Mouse (Mus musculus) left cerebral cortex, adult 8-10 months (tissue): ENCODE results near the gene Gdf15. TPM values are rescaled to one million over a fixed set of nuclear protein-coding genes. Genes with fewer than 3 reads are reported as not detected.

Source experiments
- DNase-seq, 2 experiments: peaks; one replicate each; pipeline ENCODE4 v3.0.0; 2022; ENCODE audit warnings: low spot score in 2 of 2
- total RNA-seq, 4 experiments: library from RNA; stranded (reverse); gene quantifications; 2 replicates each; pipeline ENCODE4 v1.2.4; 2022

Gdf15 gene
- not detected for total RNA-seq

DNA sequence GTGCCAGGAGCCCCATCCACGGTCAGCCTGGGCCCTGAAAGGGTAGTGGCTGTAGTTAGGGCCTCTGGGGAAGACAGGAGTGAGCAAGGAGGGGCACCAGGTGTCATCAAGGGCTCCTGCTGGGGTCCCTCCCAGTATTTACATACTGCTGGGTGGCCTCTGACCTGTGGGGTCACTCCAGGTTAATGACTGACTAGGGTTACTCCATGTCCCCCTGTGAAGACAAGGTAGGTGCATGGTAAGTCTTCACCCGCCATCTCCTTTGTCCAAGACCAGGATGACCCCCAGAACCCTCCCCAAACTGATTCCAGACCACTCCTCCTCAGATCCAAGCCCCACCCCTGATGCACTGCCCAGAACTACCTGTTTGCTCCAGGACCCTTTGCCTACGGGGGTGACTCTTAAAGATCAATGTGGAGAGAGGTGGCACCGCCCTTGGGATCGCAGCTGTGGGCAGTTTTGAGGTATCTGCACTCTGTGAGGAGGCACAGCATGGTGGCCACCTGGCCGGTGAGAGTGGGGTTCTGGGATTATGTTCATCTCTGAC is at the start of gene Gdf15:
Gdf15 (minus strand) TSS at position 111 of the 547 bp plus-strand sequence.
- no peak for DNase-seq

DNA sequence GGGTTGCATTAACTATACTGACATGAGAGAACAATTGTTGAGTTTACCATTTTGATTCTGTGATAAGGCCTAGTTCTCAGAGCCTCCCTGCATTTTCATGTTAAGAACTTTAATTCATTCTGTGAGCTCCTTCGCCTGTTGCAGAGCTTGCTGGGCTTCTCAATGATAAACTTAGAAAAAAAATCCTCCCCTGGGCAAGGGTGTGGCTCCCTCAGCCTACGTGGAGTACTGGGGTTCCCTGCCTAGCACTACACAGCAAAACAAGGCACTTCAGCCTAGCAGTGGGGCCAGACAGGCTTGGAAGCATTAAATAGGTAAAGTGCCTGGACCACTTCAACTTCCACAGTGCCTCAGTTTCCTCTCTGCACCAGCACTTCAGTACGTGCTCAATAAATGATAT is 49.2 kb upstream of the Gdf15 start:
- DNase-seq = no peak

DNA sequence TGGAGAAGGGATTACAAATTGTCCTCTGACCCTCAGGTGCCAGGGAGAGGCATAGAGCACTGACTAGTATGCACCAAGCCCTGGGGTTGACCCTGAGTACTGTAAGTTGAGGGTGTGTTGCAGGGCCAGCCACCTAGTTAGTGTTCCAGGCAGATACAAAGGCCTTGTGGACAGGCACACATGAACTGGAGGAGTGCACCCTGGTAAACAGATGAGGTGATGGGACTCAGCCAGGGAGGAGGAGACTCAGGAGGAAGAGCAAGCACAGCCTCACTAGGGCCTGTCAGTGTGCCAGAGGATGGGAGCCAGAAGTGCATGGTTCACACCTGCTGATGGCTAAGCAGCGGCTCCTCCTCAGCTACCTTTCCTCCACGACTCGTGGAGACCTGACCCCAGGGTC is 47.8 kb upstream of the Gdf15 start:
- DNase-seq = no peak

DNA sequence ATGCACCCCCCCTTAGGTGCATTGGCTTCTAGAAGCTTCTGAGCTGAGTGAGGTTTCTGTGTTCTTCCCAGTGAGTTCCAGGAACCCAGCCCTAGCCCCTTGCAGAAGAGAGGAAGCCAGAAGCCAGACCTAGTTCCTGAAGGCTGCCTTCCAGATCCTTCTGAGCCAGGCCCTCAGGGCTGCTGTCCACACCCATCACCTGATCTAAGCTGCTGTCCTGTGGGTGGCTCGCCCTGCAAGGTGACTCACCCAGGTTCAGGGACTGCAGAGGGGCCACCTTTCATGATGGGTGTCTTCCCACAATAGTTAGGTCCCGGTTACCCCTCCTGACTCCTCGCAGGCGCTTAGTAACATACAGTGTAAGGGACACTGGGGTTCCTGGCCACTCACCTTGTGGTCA is 47.1 kb upstream of the Gdf15 start:
- DNase-seq = no peak

DNA sequence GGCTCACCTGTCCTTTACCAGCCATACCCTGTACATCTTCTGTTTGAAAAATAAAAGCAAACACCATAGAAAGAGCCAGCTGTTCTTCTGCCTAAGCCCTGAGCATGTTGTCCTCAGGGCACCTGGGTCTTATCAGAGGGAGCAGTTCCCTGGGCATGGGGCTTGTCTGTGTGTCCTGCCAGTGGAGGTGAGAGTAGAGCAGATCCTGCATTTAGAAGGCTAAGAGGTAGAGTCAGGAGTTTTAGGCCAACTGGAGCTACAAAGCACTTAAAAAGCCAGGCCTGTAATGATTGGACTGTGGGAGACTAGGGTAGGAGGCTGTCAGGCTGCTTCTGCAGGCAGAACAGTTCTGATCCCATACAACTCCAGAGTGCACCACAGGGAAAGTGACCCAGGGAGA is 46.4 kb upstream of the Gdf15 start:
- DNase-seq = no peak

DNA sequence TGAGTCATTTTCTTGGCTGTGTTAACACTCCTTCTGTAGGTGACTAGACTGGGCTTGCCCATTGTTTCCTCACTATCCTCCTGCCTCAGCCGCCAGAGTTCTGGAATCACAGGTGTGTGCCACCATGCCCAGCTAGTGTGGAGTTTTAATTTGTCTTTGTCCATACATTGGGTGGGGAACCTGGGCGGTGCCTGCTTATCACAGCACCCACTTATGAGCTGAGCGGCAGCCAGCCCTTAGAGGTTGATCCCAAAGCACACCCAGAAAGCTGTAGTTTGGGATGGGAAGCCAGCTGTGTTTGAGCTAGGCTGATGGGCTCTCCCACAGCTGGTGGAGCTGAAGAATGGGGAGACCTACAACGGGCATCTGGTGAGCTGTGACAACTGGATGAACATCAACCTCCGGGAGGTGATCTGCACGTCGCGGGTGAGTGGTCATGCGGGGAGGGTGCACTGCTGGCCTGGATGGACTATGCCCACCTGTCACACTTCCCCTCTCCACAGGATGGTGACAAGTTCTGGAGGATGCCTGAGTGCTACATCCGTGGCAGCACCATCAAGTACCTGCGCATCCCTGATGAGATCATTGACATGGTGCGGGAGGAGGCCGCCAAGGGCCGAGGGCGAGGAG is 45.3 kb upstream of the Gdf15 start:
- no peak for DNase-seq

DNA sequence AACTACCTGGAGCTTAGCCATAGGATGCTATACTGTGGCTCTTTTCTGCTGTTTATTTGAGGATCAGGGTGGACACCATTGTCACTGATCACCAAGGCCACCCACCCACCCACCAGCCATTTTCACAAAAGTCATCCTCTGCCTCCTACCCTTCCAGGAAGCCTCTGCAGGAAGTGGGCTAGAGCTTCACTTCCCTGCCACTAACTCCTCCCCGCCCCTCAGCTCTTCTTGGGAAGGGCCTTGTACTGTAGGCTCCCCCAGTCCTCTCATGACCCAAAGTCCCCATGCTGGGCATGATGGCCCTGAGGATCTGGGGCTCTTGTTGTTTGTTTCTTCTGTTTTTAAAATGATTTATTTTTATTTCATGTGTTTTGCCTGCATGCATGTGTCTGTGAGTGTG is 43.1 kb upstream of the Gdf15 start:
- DNase-seq = no peak

DNA sequence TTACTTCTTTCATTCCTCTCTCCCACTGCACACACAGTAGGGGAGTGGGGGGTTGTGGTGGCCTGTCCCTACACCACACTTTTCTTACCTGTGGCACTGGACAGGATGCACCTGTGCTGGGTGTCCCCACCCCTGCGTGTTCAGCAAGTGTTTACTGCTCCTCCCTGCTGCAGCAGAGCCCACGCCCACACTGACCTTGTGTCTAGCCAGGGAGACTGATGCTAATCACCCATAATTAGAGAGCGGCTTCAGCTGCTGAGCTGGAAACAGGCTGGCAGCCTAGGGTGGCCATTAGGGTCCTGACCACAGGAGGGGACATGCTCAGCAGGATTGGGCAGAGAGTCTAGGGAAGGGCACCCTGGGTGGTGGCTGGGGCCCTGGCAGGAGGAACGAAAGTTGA is 42.5 kb upstream of the Gdf15 start:
- DNase-seq = no peak

DNA sequence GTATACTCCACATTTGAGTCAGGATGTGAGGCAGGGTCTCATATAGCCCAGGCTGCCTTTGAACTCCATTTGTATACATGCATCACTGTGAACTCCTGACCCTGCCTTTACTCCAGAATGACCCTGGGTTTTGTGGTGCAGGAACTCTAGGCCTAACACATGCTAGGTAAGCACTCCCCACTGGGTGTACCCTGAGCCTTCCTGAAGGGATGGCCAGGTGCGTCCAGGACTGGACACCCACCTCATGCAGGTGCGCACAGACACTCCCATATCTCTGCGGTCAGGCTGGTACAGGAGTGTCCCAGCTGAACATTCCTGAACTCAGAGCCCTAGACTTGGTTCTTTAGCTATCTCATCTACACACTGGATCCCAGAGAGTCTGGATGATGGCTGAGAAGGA is 41.9 kb upstream of the Gdf15 start:
- DNase-seq = no peak

DNA sequence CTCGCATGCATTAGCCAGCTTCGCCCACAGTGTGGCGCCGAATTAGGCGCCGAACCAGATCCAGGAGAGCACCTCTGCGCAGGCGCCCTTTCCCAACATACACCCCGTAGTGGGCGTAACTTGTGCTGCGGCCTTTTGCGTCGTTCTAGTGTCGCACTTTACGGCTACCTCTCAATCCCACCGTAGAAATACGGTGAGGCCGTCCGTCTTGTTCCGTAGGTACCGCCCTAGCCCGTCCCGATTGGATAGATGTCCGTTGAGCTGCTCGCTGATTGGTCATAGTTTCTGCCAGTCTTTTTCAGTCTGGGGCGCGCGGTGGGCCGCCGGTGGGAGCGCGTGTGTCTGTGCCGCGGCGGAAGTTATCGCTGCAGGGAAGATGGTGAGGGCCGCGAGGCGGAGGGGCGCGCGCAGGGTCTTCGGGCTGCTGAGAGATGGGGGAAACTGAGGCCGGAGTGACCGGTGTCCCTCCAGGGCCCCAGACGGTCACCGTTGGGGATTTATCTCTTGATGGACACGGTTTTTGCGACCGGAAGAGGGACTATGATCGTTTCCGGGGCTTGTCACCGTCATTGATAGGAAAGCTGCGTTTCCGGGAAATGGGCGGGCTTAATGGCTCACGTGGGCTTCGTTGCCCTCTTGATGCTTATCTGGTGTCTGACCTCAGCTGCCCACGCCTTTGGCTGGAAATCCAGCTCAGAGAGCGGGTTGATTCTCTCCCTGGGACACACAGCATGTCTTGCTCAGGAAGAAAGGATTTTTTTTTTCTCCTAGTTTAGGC is 41.0 kb upstream of the Gdf15 start, which contains the start of gene Lsm4:
Lsm4 (plus strand) TSS at position 170 of the 778 bp plus-strand sequence.
- DNase-seq = peak; percentile 98 to 99

DNA sequence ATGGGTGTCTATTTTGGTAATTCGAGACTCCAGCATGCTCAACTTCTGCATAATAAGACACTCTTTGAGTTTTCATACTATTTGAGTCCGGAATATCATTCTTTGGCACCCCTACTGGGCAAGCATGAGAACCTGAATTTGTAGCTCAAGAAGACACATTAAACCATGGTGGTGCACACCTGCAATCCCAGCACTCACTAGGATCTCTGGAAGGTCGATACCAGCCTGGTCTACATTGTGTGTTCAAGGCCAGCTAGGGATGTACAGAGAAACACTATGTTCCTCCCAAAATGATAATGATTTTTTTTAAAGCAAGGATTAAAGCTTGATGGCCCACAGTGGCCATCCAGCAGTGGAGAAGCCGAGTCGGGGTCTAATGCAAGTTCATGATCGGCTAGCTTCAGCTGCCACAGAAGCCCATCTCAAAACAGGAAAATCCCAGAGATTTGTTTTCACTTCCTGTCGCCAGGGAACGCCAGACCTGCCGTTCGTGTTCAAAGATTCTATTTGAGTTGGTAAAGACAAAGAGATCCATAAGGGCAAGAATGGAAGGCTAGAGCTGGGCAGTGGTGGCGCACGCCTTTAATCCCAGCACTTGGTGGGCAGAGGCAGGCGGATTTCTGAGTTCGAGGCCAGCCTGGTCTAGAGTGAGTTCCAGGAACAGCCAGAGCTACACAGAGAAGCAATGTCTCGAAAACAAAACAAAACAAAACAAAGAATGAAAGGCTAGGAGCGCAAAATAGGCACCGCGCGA is 40.2 kb upstream of the Gdf15 start:
- DNase-seq = no peak

DNA sequence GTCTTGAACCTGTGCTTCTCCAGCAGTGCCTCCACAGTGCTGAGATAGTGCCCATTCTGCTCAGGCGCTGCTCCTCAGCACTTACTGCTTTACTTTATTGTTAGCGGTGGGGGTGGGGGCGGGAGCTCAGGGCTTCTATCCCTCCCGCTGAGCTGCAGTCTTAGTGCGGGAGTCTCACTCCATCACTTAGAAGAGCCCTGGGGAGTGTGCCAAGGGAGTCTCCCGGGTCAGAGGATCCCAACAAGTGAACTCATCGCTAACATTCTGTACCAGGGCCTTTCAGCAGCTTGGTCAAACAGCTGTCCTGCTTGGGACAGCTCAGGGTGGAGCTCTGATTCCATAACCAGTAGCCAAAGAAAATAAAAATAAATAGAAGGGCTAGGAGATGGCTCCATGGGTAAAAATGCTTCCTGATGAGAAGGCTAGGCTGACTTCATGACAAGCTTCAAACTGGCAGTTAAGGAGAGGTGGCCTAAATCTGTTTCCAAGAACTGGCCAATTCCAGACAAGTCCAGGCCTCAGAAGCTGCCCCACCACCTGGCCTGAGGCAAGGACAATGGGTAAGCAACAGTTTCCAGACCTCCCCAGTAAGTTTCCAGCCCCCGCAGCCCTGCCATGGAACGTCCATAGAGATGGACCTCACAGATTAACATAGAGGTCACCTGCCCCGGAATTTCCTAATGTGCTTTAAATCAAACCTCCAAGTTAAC is 39.5 kb upstream of the Gdf15 start:
- no peak for DNase-seq

DNA sequence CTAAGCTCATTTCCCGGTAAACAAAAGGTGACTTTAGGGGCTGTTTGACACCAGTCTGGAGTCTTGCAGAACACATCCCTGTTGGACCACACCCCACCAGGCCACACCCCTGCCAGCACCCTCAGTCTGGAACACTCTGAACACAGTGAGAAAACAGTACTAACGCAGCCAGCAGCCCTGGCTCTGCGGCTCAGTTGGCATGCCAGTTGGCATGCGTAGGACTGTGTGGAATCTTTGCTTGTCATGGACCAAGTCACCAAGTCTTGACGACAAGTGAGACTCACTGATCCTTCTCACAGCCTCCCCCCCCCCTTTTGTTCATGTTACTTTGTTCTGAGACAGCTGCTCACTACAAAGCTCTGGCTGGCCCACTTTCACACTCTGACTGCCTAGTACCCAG is 34.8 kb upstream of the Gdf15 start:
- DNase-seq = peak in 1 of 2 experiments; percentile 65

DNA sequence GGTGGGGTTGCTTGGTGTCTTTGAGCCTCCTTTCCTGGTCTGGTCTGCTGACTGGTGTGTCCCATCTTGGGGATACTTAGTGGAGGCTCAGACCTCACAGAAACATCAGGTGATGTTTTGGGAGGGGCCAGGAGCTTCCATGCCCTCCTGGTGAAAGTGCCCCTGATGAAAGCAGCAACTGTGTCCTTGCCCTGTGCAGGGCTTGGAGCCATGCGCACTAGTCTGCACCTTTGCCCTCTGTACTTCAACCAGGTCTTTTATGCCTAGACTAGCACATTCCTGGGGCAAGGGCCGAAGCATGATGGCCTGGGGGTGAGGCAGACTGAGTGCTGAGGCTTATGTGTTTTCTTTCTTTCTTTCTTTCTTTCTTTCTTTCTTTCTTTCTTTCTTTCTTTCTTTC is 33.3 kb upstream of the Gdf15 start:
- no peak for DNase-seq

DNA sequence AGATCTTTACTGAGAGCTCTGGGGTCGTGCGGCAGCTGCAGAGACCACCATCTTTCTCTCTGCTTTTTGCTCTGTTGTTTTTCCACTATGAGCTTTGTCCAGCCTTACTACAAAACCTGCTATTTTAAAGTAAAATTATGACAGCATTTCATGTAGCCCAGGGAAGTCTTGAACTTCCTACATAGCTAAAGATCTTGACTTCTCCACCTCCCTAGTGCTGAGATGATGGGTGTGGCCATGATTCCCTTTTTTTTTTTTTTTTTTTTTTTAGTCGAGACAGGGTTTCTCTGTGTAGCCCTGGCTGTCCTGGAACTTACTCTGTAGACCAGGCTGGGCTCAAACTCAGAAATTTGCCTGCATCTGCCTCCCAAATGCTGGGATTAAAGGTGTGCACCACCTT is 32.4 kb upstream of the Gdf15 start:
- DNase-seq = no peak

DNA sequence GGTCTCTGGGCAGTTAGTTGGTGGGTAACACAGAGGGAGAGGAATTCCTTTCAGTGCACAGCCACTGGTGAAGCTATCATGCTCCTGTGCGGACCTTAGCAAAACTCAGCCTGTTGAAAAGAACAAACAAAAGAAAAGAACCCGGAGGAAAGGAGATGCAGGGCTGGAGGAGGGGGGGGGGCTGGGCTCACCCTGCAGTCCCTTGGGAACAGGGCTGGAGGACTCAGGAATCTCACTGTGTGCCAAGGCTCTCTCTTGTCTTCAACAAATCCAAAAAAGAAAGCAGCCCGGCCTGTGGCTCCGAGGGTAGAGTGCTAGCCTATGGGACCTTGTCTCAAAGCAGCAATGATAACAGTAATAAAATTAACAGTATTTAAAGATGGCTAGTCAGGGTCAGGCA is 31.4 kb upstream of the Gdf15 start:
- DNase-seq = no peak

DNA sequence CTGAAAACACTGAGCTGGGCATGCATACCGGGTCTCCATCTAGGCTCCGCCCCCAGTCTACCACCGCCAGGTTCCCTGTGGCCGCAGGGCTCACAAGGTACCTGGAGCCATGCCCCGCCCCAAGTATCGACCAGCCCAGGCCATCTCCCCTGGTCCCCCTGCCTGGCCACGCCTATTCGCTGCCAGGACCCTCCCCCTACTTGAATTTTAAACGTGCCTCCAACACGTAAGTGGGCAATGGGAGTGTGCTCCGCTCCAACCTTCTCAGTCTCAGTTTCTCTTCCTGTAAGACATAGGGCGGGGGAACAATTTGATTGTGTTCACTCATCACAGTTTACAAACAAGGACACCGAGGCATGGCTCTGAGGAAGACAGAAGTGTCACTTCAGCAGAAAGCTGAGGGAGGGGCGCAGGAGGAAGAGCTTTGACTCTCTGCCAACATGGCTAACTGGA is 28.0 kb upstream of the Gdf15 start, which contains the start of gene Pgpep1:
Pgpep1 (minus strand) TSS at position 116 of the 453 bp plus-strand sequence.
- DNase-seq = no peak

DNA sequence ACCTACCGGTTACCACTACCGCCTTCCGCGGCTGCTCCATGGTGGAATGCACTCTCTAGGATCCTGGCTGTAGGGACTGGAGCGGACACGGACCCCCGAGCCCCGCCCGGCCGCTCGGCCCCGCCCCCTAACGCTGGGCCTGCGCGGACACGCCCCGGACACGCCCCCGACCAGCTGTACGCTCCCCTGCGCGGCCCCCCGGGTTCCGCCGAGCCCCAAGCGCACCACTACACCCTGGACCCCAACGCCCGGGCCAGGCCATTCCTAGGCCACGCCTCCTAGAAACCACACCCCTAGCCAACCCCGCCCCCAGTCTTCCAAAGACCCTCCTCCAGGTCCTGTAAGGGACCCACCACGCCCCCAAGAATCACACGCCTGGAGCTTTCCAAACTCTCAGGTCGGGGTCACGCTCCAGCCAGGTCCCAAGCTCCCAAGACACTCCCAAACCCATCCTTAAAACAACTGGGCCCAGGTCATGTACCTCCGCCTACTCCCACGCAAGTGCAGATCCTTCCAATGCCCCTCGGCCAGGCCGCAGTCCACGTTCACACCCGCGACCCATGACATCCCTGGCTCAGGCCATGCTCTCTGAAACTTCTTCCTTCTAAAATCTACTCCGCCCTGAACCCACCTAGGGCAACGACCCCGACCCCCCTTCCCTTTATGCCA is 27.5 kb upstream of the Gdf15 start:
- DNase-seq = peak; percentile 44 to 74

DNA sequence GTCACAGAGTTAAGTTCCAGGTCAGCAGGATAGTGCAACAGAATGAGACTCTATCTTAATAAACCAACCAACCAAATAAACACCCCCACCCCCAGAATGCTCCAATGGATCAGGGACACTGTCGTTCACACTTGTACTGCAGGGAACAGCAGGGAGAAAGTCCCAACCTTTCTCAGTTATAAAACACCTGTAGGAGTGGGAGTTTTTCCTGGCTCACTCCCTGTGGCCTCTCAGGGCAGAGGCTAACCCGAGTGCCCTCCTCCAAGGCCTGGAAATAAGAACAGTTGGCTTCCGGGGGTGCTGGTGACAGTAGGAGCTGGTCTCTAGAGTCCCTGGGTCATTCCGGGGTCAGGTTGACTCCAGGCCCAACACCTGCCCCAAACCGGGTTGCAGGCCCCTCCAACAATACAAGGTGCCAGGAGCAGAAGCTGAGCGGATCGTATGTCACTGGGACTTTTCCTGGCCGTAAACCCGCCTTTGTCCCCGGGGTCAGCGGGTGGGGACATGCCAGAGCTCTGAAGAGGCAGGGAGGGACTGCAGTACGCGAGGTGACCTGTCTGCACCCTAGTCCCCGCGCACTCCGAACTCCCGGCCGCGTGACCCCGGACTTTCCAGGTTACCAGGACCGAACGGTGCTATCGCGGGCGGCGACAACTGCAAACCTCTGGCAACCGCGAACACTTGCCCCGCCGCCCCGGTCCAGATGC is 26.8 kb upstream of the Gdf15 start:
- DNase-seq = no peak

DNA sequence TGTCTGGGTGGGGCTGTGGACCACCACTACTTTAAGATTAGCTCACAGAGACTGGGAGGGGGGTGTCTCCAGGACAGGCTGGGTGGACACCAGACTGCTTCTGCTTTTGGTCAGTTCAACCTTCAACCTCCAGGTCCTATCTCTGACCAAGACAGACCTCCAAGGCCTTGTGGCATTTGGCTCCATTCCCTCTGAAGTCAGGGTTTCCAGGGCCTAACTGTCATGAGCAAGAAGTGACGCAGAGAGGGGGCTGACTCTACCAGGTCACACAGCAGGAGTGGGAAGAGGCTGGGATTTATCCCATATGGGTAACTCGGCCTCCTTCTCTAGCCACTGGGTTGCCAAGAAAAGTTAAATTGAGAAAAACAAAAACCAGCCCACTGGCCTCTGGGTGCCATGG is 25.5 kb upstream of the Gdf15 start:
- DNase-seq = no peak
